Mouse (Mus musculus): ENCODE measurements around the gene Gm49378. TPM values are rescaled to one million over a fixed set of nuclear protein-coding genes. Genes with fewer than 3 reads are reported as not detected.

Gm49378 gene
- total RNA-seq, 2 experiments from 2014 or later = 2.1 to 6.3 TPM

DNA sequence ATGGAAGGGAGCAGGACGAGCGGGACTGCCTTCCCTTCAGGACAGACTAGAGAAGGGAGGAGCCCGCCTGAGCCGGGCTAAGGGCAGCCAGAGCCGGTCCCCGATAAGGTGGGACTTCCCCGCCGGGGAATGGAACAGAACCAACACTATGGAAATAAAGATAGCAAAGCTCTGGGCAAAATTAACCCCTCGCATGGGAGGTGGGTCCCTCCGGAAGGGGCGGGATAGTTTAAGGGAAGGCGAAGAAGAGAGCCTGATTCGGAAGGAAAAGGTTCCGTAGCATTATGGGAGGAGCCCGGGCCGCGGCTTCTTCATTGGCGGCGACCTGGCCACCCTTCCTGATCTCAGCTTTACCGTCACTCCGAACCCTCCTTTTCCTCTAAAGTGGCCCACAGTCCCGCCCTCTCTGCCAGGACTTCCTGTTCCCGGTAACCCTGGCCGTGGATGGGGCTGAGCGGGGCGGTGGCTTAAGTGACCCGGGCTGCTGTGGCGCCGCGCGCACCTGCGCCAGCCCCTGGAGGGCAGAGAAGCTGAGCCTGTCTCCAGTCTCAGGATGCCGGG, 46.3 kb downstream of the Gm49378 start, which contains the start of gene Rnf31:
Gene Rnf31 (plus strand): TSS at position 378 of the 561 bp plus-strand sequence.
- DNase-seq (ENCODE audit: extremely low spot score in 1 of 2, low spot score in 1 of 2) = peak in 1 of 2 experiments; percentile 74

DNA sequence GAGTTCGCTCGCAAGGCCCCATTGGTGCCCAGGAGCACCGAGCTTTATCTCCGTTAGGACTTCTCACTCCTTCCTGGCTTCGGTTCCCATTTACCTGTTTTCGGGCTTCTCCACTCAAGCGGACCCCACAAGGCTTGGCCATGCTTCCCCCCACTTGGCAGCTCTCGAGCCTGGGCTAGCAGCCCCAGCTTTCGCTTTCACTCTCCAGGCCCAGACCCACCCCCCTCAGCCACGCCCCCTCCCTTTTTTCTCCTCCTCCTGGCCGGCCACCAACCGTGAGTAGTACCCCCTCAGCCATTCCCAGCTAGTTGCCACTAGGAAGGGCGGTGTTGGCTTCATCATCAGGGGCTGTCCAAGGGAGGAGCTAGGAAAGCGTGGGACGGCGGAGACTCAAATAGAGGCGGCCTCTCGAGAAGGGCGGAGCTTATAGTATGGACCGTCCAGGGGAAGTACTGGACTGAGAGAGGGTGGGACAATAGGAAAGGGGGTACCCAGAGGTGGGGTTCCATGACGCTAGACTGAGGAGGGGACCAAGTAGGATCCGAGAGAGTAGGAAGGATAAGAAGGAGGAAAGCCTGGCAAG, 46.9 kb downstream of the Gm49378 start, which contains the start of gene Psme2:
Gene Psme2 (minus strand): TSS at position 366 of the 583 bp plus-strand sequence.
- peak; percentile 75 to 77 for DNase-seq (ENCODE audit: extremely low spot score in 1 of 2, low spot score in 1 of 2)

DNA sequence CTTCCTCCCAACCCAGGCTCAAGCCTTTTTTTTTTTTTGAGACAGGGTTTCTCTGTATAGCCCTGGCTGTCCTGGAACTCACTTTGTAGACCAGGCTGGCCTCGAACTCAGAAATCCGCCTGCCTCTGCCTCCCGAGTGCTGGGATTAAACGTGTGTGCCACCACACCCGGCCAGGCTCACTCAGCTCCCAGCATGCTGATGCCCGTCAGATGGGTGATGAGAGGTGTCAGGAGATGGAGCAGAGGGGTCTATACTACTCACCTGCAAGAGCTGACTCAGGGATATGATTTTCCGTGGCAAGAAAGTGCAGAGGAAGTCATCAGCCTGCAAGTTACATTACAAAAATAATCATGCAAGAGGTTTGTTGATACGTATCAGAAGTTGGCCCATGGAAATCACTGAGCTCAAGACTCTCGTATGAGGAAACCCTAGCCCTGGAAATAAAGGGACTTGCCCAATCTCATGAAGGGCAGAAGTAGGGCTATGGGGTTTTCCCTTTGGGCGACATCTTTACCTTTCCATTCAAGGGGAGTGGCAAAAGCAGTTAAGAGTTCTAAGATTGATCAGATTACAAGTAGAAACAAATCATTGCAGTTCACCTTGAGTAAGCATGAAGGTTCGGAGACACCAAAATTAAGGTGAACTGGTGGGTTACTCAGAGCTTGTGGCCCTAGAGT, 47.8 kb downstream of the Gm49378 start:
- no peak for DNase-seq (ENCODE audit: extremely low spot score in 1 of 2, low spot score in 1 of 2)

DNA sequence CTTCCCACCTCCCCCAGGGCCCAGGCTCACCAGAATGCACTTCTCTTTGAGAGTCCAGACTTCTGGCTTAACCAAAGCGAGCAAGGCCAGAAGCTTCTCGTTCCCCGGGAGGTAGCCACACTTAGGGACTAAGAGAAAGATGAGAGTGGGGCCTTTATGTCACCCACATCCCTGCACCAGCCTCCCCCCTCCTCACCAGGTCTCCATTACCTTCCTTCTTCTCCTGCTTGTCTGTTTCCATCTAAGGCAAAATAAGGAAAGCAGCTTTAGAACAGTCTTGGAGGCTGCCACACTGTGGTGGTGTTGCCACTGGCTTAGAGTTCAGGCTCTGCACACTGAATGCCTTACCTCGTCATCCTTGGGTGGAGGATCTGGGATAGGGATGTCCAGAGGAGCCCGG, 48.4 kb downstream of the Gm49378 start:
- DNase-seq (ENCODE audit: extremely low spot score in 1 of 2, low spot score in 1 of 2) = no peak

DNA sequence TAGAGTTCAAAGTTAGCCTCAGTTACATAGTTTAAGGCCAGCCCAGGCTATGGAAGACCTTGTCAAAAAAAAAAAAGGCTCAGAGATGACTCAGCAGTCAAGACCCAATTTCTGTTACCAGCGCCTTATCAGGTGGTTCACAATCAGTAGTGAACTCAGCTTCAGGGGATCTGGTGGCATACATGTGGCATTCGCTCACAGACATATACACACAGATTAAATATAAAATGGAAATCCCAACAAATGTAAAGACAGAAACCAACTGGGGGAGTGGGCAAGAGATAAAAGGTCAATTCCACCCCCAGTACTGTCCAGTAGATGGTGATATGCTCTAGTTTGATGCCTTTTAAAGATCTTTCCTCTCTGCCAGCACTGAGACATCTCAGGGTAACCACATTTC, 51.5 kb downstream of the Gm49378 start:
- DNase-seq (ENCODE audit: extremely low spot score in 1 of 2, low spot score in 1 of 2) = no peak

DNA sequence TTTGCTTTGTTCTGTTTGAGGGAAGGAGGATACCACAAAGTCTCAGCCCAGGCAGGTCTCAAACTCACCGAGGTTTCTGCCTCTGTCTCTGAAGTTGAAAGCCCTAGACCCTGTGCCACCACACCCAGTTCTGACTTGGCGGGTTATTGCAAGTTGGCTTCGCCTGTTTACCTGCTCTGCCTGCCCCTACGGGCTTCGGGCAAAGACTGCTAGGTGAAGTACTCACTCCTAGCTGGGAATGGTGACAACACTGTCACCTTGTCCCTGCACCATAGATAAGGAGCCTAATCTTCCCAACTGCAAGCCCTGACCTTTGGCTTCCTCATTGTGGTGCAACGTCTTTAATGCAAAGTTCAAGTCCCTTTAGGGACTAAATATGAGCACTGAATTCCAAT, 52.1 kb downstream of the Gm49378 start:
- no peak for DNase-seq (ENCODE audit: extremely low spot score in 1 of 2, low spot score in 1 of 2)

DNA sequence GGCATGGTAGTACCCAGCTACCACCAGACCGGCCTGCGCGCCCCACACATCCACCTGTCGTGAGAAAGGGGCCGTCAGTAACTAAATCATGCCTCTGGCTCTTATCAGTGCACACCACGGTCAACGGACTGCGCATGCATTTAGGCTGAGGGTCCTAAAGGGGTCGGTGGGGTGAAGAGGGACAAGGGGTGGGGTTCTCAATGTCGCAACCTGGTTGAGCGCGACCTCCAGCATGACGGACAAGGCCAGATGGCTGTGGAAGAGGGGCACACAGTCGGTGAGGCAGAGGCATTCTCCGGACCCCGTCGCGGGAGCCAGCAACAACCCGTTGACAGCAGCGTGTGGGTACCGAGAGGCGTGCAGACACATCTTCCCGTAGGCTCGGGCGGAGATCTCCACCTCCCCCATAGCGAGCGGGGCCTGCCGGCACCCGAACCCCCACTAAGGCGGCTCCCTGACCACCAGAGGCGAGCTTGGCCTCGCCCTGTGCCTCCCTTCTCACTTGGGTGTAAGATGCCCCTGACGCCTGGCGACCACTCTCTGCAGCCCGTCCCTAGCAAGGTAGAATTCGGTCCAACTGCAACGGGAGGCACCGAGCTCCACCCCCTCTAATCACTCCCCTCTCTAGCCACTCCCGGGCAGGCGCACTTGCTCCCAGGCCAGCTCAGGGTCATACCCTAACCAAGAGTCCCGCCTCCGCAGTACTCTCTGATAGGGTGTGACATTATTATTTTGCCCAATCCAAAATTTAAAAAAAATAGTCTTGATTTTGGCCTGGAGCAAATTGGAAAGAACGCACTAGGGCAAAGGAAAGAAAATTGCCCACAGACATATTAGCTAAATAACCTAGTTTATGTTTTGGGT, 52.8 kb downstream of the Gm49378 start, which contains the start of gene Emc9:
Gene Emc9 (minus strand): TSS at position 601 of the 864 bp plus-strand sequence.
- DNase-seq (ENCODE audit: extremely low spot score in 1 of 2, low spot score in 1 of 2) = peak; percentile 42 to 54

DNA sequence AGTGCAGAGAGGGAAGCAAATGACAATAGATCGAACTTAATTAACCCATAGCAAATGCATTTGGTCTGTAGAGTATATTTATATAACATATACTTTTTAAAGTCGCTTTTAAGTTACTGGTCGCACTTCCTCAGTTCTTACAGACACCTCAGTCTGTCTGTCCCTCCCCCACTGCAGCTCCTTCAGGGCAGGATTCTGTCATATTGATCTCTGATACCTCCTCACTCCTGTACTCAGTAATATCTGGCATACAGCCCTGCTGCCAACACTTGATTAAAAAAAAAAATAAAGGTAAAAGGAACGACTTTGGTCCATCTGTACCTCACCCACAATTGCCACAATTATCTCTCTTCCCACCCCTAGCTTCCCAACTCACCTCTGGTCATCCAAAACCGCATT, 53.4 kb downstream of the Gm49378 start:
- no peak for DNase-seq (ENCODE audit: extremely low spot score in 1 of 2, low spot score in 1 of 2)

DNA sequence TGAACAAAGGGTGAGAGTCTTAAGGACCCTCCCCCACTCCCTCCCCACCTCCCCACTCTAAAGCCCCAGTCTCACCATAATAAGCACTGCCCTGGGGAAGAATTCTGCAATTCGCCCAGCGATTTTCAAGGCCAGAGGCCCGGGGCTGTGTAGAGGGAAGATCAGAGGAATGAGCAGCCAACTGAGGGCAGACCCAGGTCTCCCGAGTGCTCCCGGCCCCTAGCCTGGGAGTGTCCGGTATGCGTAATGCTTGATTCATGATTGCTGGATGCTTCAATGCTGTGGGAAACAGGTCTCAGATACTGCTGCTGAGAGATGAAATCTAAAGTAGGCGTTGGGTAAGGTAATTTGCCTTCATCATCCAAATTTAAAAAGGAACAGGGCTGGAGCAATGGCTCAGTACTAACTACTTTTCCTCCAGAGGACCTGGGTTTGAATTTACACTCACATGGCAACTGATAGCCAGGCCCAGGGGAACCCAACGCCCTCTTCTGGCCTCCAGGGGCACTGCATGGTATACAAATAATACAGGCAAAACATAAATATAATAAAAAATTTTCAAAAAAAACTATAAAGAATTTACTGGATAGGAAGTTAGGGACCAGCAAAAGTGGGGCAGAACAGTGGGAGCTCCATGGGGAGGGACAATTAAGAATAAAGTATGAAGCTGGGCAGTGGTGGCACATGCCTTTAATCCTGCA, 55.6 kb downstream of the Gm49378 start:
- DNase-seq (ENCODE audit: extremely low spot score in 1 of 2, low spot score in 1 of 2) = no peak

DNA sequence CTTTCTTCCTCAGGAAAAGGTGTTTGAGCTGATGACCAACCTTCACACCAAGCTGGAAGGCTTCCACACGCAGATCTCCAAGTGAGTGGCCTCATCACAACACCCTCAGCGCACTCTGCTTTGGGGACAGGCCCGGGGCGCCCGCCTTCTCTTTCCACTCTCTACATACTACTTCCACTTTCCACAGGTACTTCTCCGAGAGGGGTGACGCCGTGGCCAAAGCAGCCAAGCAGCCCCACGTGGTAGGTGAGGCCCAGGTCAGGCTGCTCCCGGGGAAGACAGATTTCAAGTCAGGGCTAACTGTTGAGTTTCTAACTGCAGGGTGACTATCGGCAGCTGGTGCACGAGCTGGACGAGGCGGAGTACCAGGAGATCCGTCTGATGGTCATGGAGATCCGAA, 57.0 kb downstream of the Gm49378 start:
- DNase-seq (ENCODE audit: extremely low spot score in 1 of 2, low spot score in 1 of 2) = no peak

DNA sequence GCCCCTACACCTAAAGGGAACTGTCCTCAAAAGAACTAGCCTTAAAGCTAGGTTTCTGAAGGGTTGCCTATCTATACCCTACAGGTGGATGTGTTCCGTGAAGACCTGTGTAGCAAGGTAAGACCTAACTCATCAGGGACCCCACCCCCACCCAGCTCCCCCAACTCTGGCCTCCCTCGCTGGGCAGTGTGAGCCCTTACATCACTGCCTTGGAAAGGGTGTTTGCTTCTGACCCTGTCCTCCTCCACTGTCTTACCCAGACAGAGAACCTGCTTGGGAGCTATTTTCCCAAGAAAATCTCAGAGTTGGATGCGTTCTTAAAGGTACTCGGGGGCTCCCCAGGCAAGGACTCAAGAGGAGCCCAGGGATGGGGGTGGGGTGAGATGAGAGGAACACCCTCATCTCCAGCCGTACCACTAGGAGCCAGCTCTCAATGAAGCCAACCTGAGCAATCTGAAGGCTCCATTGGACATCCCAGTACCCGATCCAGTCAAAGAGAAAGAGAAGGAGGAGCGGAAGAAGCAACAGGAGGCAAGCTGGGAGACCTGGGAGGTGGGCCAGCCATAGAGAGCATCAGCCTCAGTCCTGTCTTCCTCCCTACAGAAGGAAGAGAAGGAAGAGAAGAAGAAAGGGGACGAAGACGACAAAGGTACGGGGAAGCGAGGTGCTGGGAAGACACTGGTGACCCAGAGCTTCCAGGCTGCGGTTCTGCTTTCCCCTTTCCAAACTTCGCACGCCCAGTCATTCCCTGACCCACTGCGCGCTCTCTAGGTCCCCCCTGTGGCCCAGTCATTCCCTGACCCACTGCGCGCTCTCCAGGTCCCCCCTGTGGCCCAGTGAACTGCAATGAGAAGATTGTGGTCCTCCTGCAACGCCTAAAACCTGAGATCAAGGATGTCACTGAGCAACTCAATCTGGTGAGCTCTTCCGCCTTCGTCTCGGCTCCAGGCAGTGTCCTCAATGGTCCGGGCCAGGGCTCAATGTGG, 57.9 kb downstream of the Gm49378 start:
- DNase-seq (ENCODE audit: extremely low spot score in 1 of 2, low spot score in 1 of 2) = no peak

Other genes starting within 250 kb of the Gm49378 start
- gene Dhrs4, start 159.1 kb downstream of the Gm49378 start, total RNA-seq (2021) = 10 to 100 TPM; 20.7 to 22.1 TPM
- gene Carmil3, start 147.2 kb downstream of the Gm49378 start, total RNA-seq (2021) = 10 to 100 TPM; 47.0 to 66.6 TPM
- 100 to 1,000 TPM; 664 to 669 TPM for gene Cpne6, start 127.5 kb downstream of the Gm49378 start, total RNA-seq (2021)
- gene Nrl, start 112.9 kb downstream of the Gm49378 start, total RNA-seq (2021) = 1 to 10 TPM; 2.1 to 2.2 TPM
- gene Pck2, start 97.6 kb downstream of the Gm49378 start, total RNA-seq (2021) = 10 to 100 TPM; 37.2 to 37.8 TPM
- 10 to 100 TPM; 72.7 to 86.4 TPM for gene Dcaf11, start 77.9 kb downstream of the Gm49378 start, total RNA-seq (2021)
- gene A730061H03Rik, start 77.5 kb downstream of the Gm49378 start, total RNA-seq (2021) = under 1 TPM; 0.89 to 0.92 TPM
- gene Fitm1, start 62.3 kb downstream of the Gm49378 start, total RNA-seq (2021) = not detected
- gene Psme1, start 59.8 kb downstream of the Gm49378 start, total RNA-seq (2021) = 10 to 100 TPM; 49.3 to 56.6 TPM
- gene Emc9, start 52.6 kb downstream of the Gm49378 start, total RNA-seq (2021) = 10 to 100 TPM; 47.2 to 56.6 TPM
- gene Psme2, start 46.8 kb downstream of the Gm49378 start, total RNA-seq (2021) = 10 to 100 TPM; 47.9 to 55.6 TPM
- 10 to 100 TPM; 36.4 to 41.9 TPM for gene Rnf31, start 46.2 kb downstream of the Gm49378 start, total RNA-seq (2021)
- 10 to 100 TPM in 1 of 2 experiments, 1 to 10 TPM in 1; 9.6 to 12.2 TPM for gene Irf9, start 34.3 kb downstream of the Gm49378 start, total RNA-seq (2021)
- 1 to 10 TPM; 1.2 to 2.7 TPM for gene Rec8, start 19.9 kb downstream of the Gm49378 start, total RNA-seq (2021)
- 100 to 1,000 TPM; 118 to 121 TPM for gene Ipo4, start 1.9 kb downstream of the Gm49378 start, total RNA-seq (2021)
- gene Tm9sf1, start 5.9 kb upstream of the Gm49378 start, total RNA-seq (2021) = 10 to 100 TPM; 42.2 to 49.7 TPM
- gene Tssk4, start 12.3 kb upstream of the Gm49378 start, total RNA-seq (2021) = under 1 TPM; 0.71 to 0.94 TPM
- 10 to 100 TPM; 49.2 to 50.4 TPM for gene Mdp1, start 22.6 kb upstream of the Gm49378 start, total RNA-seq (2021)
- gene Gmpr2, start 34.0 kb upstream of the Gm49378 start, total RNA-seq (2021) = 10 to 100 TPM; 26.8 to 29.3 TPM
- 100 to 1,000 TPM; 303 to 311 TPM for gene Nedd8, start 34.2 kb upstream of the Gm49378 start, total RNA-seq (2021)
- gene Tinf2, start 43.9 kb upstream of the Gm49378 start, total RNA-seq (2021) = 10 to 100 TPM; 14.0 to 14.9 TPM
- under 1 TPM; 0.17 to 0.23 TPM for gene Tgm1, start 76.0 kb upstream of the Gm49378 start, total RNA-seq (2021)
- gene Rabggta, start 84.4 kb upstream of the Gm49378 start, total RNA-seq (2021) = 10 to 100 TPM; 40.1 to 45.0 TPM
- gene Dhrs1, start 107.8 kb upstream of the Gm49378 start, total RNA-seq (2021) = 10 to 100 TPM; 78.3 to 94.9 TPM
- gene Nop9, start 107.8 kb upstream of the Gm49378 start, total RNA-seq (2021) = 10 to 100 TPM; 13.4 to 13.6 TPM
- gene Cideb, start 120.6 kb upstream of the Gm49378 start, total RNA-seq (2021) = 1 to 10 TPM; 1.4 to 2.1 TPM
- gene Ltb4r2, start 123.5 kb upstream of the Gm49378 start, total RNA-seq (2021) = under 1 TPM; 0.10 to 0.19 TPM
- gene Ltb4r1, start 128.1 kb upstream of the Gm49378 start, total RNA-seq (2021) = under 1 TPM in 1 of 2 experiments, not detected in 1; 0.32 TPM
- gene Adcy4, start 146.2 kb upstream of the Gm49378 start, total RNA-seq (2021) = 1 to 10 TPM; 3.9 to 5.9 TPM
- 1 to 10 TPM in 1 of 2 experiments, under 1 TPM in 1; 0.61 to 1.2 TPM for gene Ripk3, start 151.0 kb upstream of the Gm49378 start, total RNA-seq (2021)
- gene Nfatc4, start 185.2 kb upstream of the Gm49378 start, total RNA-seq (2021) = 1 to 10 TPM; 1.6 to 3.9 TPM
- 10 to 100 TPM in 1 of 2 experiments, 1 to 10 TPM in 1; 8.5 to 10.7 TPM for gene Nynrin, start 216.1 kb upstream of the Gm49378 start, total RNA-seq (2021)
- 1 to 10 TPM in 1 of 2 experiments, under 1 TPM in 1; 0.42 to 1.4 TPM for gene Cbln3, start 246.5 kb upstream of the Gm49378 start, total RNA-seq (2021)
- 10 to 100 TPM; 10.5 to 12.1 TPM for gene Khnyn, start 247.1 kb upstream of the Gm49378 start, total RNA-seq (2021)

Data from layer of hippocampus, postnatal 25 days (tissue).